Mouse (Mus musculus) lung, adult 2 months (tissue): ENCODE measurements at regions not wholly inside any gene's neighbourhood (a gene's known extent, or its start where the extent isn't known, plus 50 kb on each side); places are given as distances from the start of the nearest gene placed in this dataset.

Source experiments
- DNase-seq: peaks from one replicate; pipeline ENCODE4 v3.0.0; 2022
- H3K4me1 ChIP-seq: fragments of 200-500 bp; 2 replicates; pipeline ENCODE4 v1.6.1; 2011; ENCODE audit warnings: low read length; ENCODE audit not compliant: control insufficient read depth, insufficient read depth
- H3K4me3 ChIP-seq: fragments of 200-500 bp; replicated peaks from 2 replicates; pipeline ENCODE3; 2011; ENCODE audit warnings: low read depth, mild to moderate bottlenecking, control low read depth, low read length; ENCODE audit errors: extremely low read depth
- CTCF ChIP-seq: fragments of 200-500 bp; IDR thresholded peaks from 2 replicates; pipeline ENCODE4 v1.5.1; 2011; ENCODE audit warnings: mild to moderate bottlenecking, low read length, control low read depth; ENCODE audit not compliant: insufficient read depth
- POLR2A ChIP-seq: fragments of 200-500 bp; IDR thresholded peaks from 2 replicates; pipeline ENCODE4 v1.6.1; 2011; ENCODE audit warnings: low read depth, mild to moderate bottlenecking, control low read depth, low read length, borderline replicate concordance; ENCODE audit errors: extremely low read depth
- WGBS: fragments of 180-500 bp; shearing (Covaris S2); methylation state at CpG from one replicate; pipeline ENCODE4 v1.1.7; 2018; 5-methylcytosine and 5-hydroxymethylcytosine counted together

DNA sequence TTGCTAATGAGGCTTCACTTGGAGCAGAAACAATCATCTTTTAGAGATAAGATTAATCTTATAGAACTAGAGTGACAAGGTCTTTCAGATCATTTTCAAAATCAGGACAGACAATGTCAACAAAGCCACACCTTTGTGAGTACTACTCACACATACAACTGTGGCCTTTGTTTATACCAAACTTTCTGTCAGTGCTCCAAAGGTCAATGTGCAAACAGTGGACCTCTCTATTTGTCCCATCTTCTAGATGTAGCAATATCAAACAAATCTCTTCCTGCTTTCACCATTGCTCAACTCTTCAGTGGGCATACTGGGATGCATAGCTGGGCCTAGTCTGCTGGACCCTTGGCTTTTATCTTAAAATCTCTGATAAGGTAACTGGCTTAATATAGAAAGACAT, 300.9 kb upstream of the Egfl6 start:
- Histone ChIP-seq H3K4me3 (no peak overlapping the region), H3K4me1 (no peaks in the 10 kb centered on the region)
- no peak for DNase-seq
- TF ChIP-seq POLR2A (no peak), CTCF (no peak)

DNA sequence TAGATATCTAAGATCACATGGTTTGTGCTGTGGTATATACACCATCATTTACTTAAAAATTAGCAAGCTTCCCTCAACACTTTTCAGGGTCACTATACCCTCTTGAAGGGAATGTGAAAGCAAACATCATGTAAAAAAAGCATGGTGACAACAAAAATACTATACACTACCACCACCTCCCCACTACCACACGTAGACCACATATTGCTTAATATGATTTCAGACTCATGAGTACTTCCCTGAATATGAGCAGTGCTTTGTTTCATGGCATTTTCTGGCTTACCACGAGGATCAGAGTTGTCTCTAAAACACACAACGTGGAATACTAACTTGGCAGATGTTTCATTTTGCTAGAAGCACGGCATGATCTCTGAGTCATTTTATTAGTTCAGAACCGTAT, 284.0 kb upstream of the Egfl6 start:
- Histone ChIP-seq H3K4me1 (no peaks in the 10 kb centered on the region), H3K4me3 (no peak overlapping the region)
- WGBS = 76% methylated on average over 5 of the region's 5 CpGs
- TF ChIP-seq POLR2A = no peak
- TF ChIP-seq CTCF = no peak
- DNase-seq = no peak

DNA sequence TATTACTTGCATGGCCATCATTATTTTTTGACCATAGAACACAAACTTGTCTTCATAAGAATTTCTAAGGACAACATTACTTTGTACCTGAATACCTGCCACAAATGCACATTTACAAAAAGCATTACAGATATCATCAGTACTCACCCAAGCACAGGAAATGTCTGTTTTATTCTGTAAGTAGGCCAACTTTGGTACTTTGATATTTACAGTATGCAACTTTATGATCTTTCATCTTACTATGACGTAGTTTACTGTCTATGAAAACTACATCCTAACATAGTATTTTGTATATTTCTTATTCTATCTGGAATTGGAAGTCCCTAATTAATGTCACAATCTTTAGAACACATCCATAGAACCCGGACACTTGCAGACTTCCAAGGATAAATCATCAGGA, 282.2 kb upstream of the Egfl6 start:
- Histone ChIP-seq H3K4me1 (no peaks in the 10 kb centered on the region), H3K4me3 (no peak overlapping the region)
- TF ChIP-seq CTCF (no peak), POLR2A (no peak)
- 74% methylated on average over 2 of the region's 2 CpGs for WGBS
- no peak for DNase-seq
